Mouse (Mus musculus) CH12.LX (cell line): ENCODE measurements around the gene Dok5. TPM values are rescaled to one million over a fixed set of nuclear protein-coding genes. Genes with fewer than 3 reads are reported as not detected.

ENCODE experiments used
- DNase-seq: peaks from one replicate; pipeline ENCODE4 v3.0.0-alpha.2; 2013; ENCODE audit errors: extremely low read depth
- H3K27ac ChIP-seq: 2 replicates; pipeline ENCODE4 v1.5.1; 2012; ENCODE audit warnings: low read depth, mild to moderate bottlenecking, control low read depth, moderate library complexity; ENCODE audit not compliant: insufficient read depth
- H3K27me3 ChIP-seq: replicated peaks from 2 replicates; pipeline ENCODE3; 2012; ENCODE audit warnings: inconsistent platforms
- H3K36me3 ChIP-seq, 2 experiments: replicated peaks in 1 of 2; 2 replicates each; pipeline versions ENCODE3 to v1.6.1; 2012; ENCODE audit warnings: inconsistent platforms in 1 of 2, low read length in 1 of 2, mild to moderate bottlenecking in 1 of 2, mixed read lengths in 1 of 2, moderate library complexity in 1 of 2; ENCODE audit not compliant: control insufficient read depth in 1 of 2, insufficient read depth in 1 of 2
- H3K4me1 ChIP-seq, 2 experiments: 2 replicates each; pipeline ENCODE4 v1.6.1; 2012; ENCODE audit warnings: inconsistent platforms in 1 of 2, moderate library complexity in 1 of 2; ENCODE audit not compliant: insufficient read depth in 2 of 2, control insufficient read depth in 1 of 2
- H3K4me2 ChIP-seq: 2 replicates; pipeline ENCODE4 v1.6.1; 2012; ENCODE audit warnings: low read depth, mild to moderate bottlenecking, control low read depth; ENCODE audit not compliant: poor library complexity, insufficient read depth, severe bottlenecking
- H3K4me3 ChIP-seq, 3 experiments: fragments of 150-350 bp in 1 of 3; sonication (generic) in 1 of 3; replicated peaks in 1 of 3; 2 replicates each; pipeline versions ENCODE3 to v1.5.1; 2011 to 2012; ENCODE audit warnings: low read depth in 2 of 3, low read length in 2 of 3, mild to moderate bottlenecking in 2 of 3, moderate library complexity in 2 of 3, control low read depth in 1 of 3, improper control_type of control experiment in 1 of 3, inconsistent platforms in 1 of 3, mixed read lengths in 1 of 3; ENCODE audit not compliant: poor library complexity in 1 of 3
- H3K79me2 ChIP-seq: replicated peaks from 2 replicates; pipeline ENCODE4 v1.6.1; 2012; ENCODE audit warnings: mild to moderate bottlenecking, moderate library complexity; ENCODE audit not compliant: control insufficient read depth, poor library complexity, insufficient read depth, severe bottlenecking; ENCODE audit errors: extremely low read depth
- H3K9ac ChIP-seq: 2 replicates; pipeline ENCODE4 v1.6.1; 2012; ENCODE audit warnings: low read depth, mild to moderate bottlenecking, control low read depth, moderate library complexity; ENCODE audit not compliant: insufficient read depth
- H3K9me3 ChIP-seq: replicated peaks from 2 replicates; pipeline ENCODE3; 2012; ENCODE audit warnings: low read length, inconsistent platforms, mixed read lengths
- EP300 ChIP-seq: IDR thresholded peaks from 2 replicates; pipeline ENCODE4 v1.6.1; 2011; ENCODE audit warnings: low read length, improper control_type of control experiment
- ETS1 ChIP-seq: conservative IDR thresholded peaks from 2 replicates; pipeline ENCODE4 v1.6.1; 2012; ENCODE audit warnings: low read depth, mild to moderate bottlenecking, inconsistent platforms, low read length, improper control_type of control experiment, moderate library complexity
- HCFC1 ChIP-seq: IDR thresholded peaks from 2 replicates; pipeline ENCODE4 v1.6.1; 2012; ENCODE audit warnings: low read depth, mild to moderate bottlenecking, inconsistent platforms, low read length, improper control_type of control experiment
- JUND ChIP-seq: conservative IDR thresholded peaks from 2 replicates; pipeline ENCODE4 v1.6.1; 2011; ENCODE audit warnings: low read depth, low read length, improper control_type of control experiment
- MAFK ChIP-seq: IDR thresholded peaks from 2 replicates; pipeline ENCODE4 v1.6.1; 2011; ENCODE audit warnings: low read length, improper control_type of control experiment; ENCODE audit not compliant: insufficient replicate concordance
- MAX ChIP-seq: IDR thresholded peaks from 2 replicates; pipeline ENCODE4 v1.6.1; 2011; ENCODE audit warnings: low read length, improper control_type of control experiment
- MYC ChIP-seq: IDR thresholded peaks from 2 replicates; pipeline ENCODE4 v1.6.1; 2011; ENCODE audit warnings: low read depth, mild to moderate bottlenecking, improper control_type of control experiment, low read length
- PAX5 ChIP-seq: IDR thresholded peaks from 2 replicates; pipeline ENCODE4 v1.6.1; 2012; ENCODE audit warnings: low read length, inconsistent platforms, mixed read lengths
- POLR2A ChIP-seq: IDR thresholded peaks from 2 replicates; pipeline ENCODE4 v1.6.1; 2011; ENCODE audit warnings: low read depth, mild to moderate bottlenecking, improper control_type of control experiment, low read length
- RAD21 ChIP-seq: IDR thresholded peaks from 2 replicates; pipeline ENCODE4 v1.6.1; 2011; ENCODE audit warnings: low read depth, mild to moderate bottlenecking, low read length, improper control_type of control experiment, moderate library complexity
- SMC3 ChIP-seq: IDR thresholded peaks from 2 replicates; pipeline ENCODE4 v1.6.1; 2011; ENCODE audit warnings: low read depth, low read length, improper control_type of control experiment
- TCF12 ChIP-seq: IDR thresholded peaks from 2 replicates; pipeline ENCODE4 v1.6.1; 2014; ENCODE audit warnings: low read depth, mild to moderate bottlenecking, inconsistent platforms, low read length, improper control_type of control experiment
- UBTF ChIP-seq: IDR thresholded peaks from 2 replicates; pipeline ENCODE4 v1.6.1; 2012; ENCODE audit warnings: low read depth, mild to moderate bottlenecking, inconsistent platforms, low read length, improper control_type of control experiment, moderate library complexity
- USF2 ChIP-seq: conservative IDR thresholded peaks from 2 replicates; pipeline ENCODE4 v1.6.1; 2011; ENCODE audit warnings: low read depth, low read length, improper control_type of control experiment
- ZKSCAN1 ChIP-seq: IDR thresholded peaks from 2 replicates; pipeline ENCODE4 v1.6.1; 2012; ENCODE audit warnings: low read depth, inconsistent platforms, low read length, improper control_type of control experiment, borderline replicate concordance
- ZNF384 ChIP-seq: IDR thresholded peaks from 2 replicates; pipeline ENCODE4 v1.6.1; 2012; ENCODE audit warnings: low read depth, low read length, improper control_type of control experiment, inconsistent platforms
- dilution Hi-C: fragments of 300-500 bp; cut with MboI; formaldehyde crosslinking; loops from 2 replicates; pipeline ENCODE4 v1.14.3; 2020; ENCODE audit warnings: low sequenced_read_pairs; ENCODE audit not compliant: extremely low pct_unique_long_range_greater_than_20kb, extremely low pct_ligation_motif_present
- in situ Hi-C: fragments of 300-500 bp; cut with MboI; formaldehyde crosslinking; loops from 3 replicates; pipeline ENCODE4 v1.14.3; 2019; ENCODE audit warnings: low sequenced_read_pairs, low pct_ligation_motif_present, low pct_unique_long_range_greater_than_20kb, mixed read lengths
- polyA plus RNA-seq: library from polyadenylated mRNA; unstranded; fragments of >175 nt; gene quantifications from 2 replicates; pipeline ENCODE4 v1.2.1, GENCODE M21; 2012; ENCODE audit warnings: low read depth; ENCODE audit not compliant: insufficient read length
- total RNA-seq, 2 experiments: library from RNA; depleted of rRNA; stranded (reverse); fragments of 300-350 nt in 1 of 2; fragments of >200 nt in 1 of 2; gene quantifications; 2 replicates each; pipeline ENCODE4 v1.2.3; 2012 to 2014

Gene Dok5
- total and polyA plus RNA-seq, 3 experiments: not detected

DNA sequence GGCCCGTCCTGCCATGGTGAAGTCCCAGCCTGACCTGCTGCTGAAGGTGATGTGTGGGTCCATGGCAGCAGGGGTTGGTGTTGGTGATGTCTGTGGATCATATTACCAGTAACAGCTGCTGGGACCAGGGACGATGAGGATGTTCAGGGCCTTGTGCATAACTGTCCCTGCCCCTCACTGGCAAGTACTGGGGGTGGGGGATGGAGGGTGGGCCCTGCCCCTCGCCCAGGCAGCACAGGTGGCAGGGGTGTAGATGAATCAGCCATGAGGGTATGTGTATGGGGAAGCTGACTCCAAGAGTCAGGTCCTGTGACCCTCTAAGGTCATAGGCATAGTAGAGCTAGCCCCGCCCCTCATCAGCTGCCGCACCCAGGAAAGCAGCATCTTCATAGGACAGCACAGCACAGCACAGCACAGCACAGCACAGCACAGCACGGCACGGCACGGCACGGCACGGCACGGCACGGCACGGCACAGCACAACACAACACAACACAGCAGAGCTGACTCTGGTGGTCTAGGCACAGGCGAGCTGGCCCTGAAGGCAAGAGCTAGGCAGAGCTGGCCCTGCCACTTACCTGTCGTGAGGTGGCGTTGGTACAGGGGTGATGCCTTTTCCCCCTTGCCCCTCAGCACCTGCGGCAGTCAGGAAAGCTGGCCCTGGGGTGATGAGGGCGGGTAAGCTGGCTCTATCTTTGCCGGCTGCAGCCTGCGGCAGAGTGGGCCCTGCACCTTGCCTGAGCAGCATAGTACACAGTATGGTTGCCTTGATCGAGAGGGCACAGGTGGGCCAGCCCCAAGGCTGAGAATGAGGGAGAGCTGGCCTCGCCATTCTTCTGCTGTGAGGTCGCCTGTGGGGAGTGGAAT, 36.3 kb upstream of the Dok5 start:
- DNase-seq: no peak
- dilution Hi-C loops: no loop called here
- Histone ChIP-seq H3K27me3 (no peaks in the 10 kb centered on the region), H3K27ac (no peak overlapping the region), H3K36me3 (no peaks in the 10 kb centered on the region), H3K4me1 (no peaks in the 10 kb centered on the region), H3K9me3 (peaks cover 75% of the 10 kb centered on the region), H3K4me3 (peak overlapping the region in 1 of 3 experiments; percentile 7), H3K79me2 (no peaks in the 10 kb centered on the region), H3K9ac (no peak overlapping the region), H3K4me2 (no peak overlapping the region)
- in situ Hi-C loops: no loop called here
- TF ChIP-seq EP300: no peak
- TF ChIP-seq TCF12: no peak
- no peak for TF ChIP-seq PAX5
- no peak for TF ChIP-seq SMC3
- no peak for TF ChIP-seq POLR2A
- no peak for TF ChIP-seq UBTF
- no peak for TF ChIP-seq RAD21
- no peak for TF ChIP-seq MYC
- no peak for TF ChIP-seq ZKSCAN1
- no peak for TF ChIP-seq ETS1
- no peak for TF ChIP-seq ZNF384
- TF ChIP-seq HCFC1: no peak
- no peak for TF ChIP-seq JUND
- TF ChIP-seq MAX: no peak
- TF ChIP-seq MAFK: no peak
- TF ChIP-seq, all 38 proteins: peak for 0

DNA sequence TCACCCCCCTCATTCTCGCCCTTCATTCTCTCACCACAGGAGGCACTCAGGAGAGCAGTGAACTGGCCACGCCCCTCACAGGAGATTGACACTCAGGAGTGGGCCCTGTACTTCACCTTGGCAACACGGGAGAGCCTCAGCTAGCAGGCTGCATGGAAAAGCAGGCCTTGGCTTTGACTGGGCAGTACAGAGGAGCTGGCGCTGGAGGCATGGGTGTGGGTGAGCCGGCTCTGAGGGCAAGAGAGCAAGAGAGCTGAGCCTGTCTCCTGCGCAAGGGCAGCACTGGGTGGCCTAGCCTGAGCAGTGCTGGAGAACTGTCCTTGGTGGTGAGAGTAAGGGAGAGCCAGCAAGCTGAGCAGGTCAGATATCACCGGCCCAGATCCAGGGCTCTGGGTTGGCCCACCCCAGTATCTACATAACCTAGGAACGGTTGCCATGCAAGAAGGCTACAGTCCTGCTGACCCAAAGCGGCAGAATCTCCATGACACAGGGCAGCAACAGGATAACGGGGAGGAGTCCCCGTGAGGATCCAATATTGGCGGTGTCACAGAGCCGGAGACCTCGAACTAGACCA, 35.6 kb upstream of the Dok5 start:
- no peak for DNase-seq
- no peak for TF ChIP-seq USF2
- Histone ChIP-seq H3K27me3 (no peaks in the 10 kb centered on the region), H3K4me1 (no peaks in the 10 kb centered on the region), H3K9me3 (peaks cover 79% of the 10 kb centered on the region), H3K36me3 (no peaks in the 10 kb centered on the region), H3K4me2 (no peak overlapping the region), H3K27ac (no peak overlapping the region), H3K4me3 (no peak overlapping the region), H3K9ac (no peak overlapping the region), H3K79me2 (no peaks in the 10 kb centered on the region)
- dilution Hi-C loops: no loop called here
- in situ Hi-C loops: no loop called here
